Mouse (Mus musculus) small intestine, adult 2 months (tissue): ENCODE results near the gene Mn1.

Experiments
- CTCF ChIP-seq: fragments of 200-500 bp; IDR thresholded peaks from 2 replicates; pipeline ENCODE4 v1.5.1; 2012; ENCODE audit warnings: low read depth, mild to moderate bottlenecking, control low read depth, inconsistent platforms, low read length, moderate library complexity, mixed read lengths; ENCODE audit not compliant: insufficient replicate concordance, insufficient read length; ENCODE audit errors: extremely low read depth
- POLR2A ChIP-seq: fragments of 200-500 bp; IDR thresholded peaks from 2 replicates; pipeline ENCODE4 v1.6.1; 2012; ENCODE audit warnings: low read depth, mild to moderate bottlenecking, control low read depth, inconsistent platforms, low read length, moderate library complexity

DNA sequence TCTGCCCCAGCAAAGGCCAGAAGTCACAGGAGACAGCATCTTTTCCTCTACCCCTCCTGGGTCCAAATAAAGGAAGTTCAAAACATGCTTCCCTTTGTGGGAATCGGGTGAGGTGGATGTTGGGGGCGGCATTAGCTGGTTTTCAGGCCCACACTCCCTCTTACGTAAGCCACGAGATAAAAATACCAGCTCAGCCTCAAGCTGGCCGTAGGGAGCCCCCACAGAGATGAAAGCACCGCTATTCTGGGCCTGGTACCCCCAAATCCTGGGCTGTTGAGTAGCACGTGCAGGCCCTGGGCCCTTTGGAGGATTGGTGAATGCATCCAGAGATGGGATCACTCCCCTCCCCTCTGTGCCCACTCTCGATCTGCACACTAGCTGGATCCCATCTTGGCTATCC lies 32.5 kb downstream of the Mn1 start:
- TF ChIP-seq POLR2A (no peak), CTCF (no peak)
